Mouse (Mus musculus) CH12.LX (cell line): Measurements from ENCODE around the gene Rad1. TPM values are rescaled to one million over a fixed set of nuclear protein-coding genes. Genes with fewer than 3 reads are reported as not detected.

Experiments
- DNase-seq: peaks from one replicate; pipeline ENCODE4 v3.0.0-alpha.2; 2013; ENCODE audit errors: extremely low read depth
- H3K27ac ChIP-seq: 2 replicates; pipeline ENCODE4 v1.5.1; 2012; ENCODE audit warnings: low read depth, mild to moderate bottlenecking, control low read depth, moderate library complexity; ENCODE audit not compliant: insufficient read depth
- H3K27me3 ChIP-seq: replicated peaks from 2 replicates; pipeline ENCODE3; 2012; ENCODE audit warnings: inconsistent platforms
- H3K36me3 ChIP-seq, 2 experiments: replicated peaks in 1 of 2; 2 replicates each; pipeline versions ENCODE3 to v1.6.1; 2012; ENCODE audit warnings: inconsistent platforms in 1 of 2, low read length in 1 of 2, mild to moderate bottlenecking in 1 of 2, mixed read lengths in 1 of 2, moderate library complexity in 1 of 2; ENCODE audit not compliant: control insufficient read depth in 1 of 2, insufficient read depth in 1 of 2
- H3K4me1 ChIP-seq, 2 experiments: 2 replicates each; pipeline ENCODE4 v1.6.1; 2012; ENCODE audit warnings: inconsistent platforms in 1 of 2, moderate library complexity in 1 of 2; ENCODE audit not compliant: insufficient read depth in 2 of 2, control insufficient read depth in 1 of 2
- H3K4me2 ChIP-seq: 2 replicates; pipeline ENCODE4 v1.6.1; 2012; ENCODE audit warnings: low read depth, mild to moderate bottlenecking, control low read depth; ENCODE audit not compliant: poor library complexity, insufficient read depth, severe bottlenecking
- H3K4me3 ChIP-seq, 3 experiments: fragments of 150-350 bp in 1 of 3; sonication (generic) in 1 of 3; replicated peaks in 1 of 3; 2 replicates each; pipeline versions ENCODE3 to v1.5.1; 2011 to 2012; ENCODE audit warnings: low read depth in 2 of 3, low read length in 2 of 3, mild to moderate bottlenecking in 2 of 3, moderate library complexity in 2 of 3, control low read depth in 1 of 3, improper control_type of control experiment in 1 of 3, inconsistent platforms in 1 of 3, mixed read lengths in 1 of 3; ENCODE audit not compliant: poor library complexity in 1 of 3
- H3K79me2 ChIP-seq: replicated peaks from 2 replicates; pipeline ENCODE4 v1.6.1; 2012; ENCODE audit warnings: mild to moderate bottlenecking, moderate library complexity; ENCODE audit not compliant: control insufficient read depth, poor library complexity, insufficient read depth, severe bottlenecking; ENCODE audit errors: extremely low read depth
- H3K9ac ChIP-seq: 2 replicates; pipeline ENCODE4 v1.6.1; 2012; ENCODE audit warnings: low read depth, mild to moderate bottlenecking, control low read depth, moderate library complexity; ENCODE audit not compliant: insufficient read depth
- H3K9me3 ChIP-seq: replicated peaks from 2 replicates; pipeline ENCODE3; 2012; ENCODE audit warnings: low read length, inconsistent platforms, mixed read lengths
- BHLHE40 ChIP-seq: IDR thresholded peaks from 2 replicates; pipeline ENCODE4 v1.6.1; 2011; ENCODE audit warnings: mild to moderate bottlenecking, low read depth, low read length, improper control_type of control experiment
- CHD2 ChIP-seq: IDR thresholded peaks from 2 replicates; pipeline ENCODE4 v1.6.1; 2011; ENCODE audit warnings: low read length, improper control_type of control experiment
- CTCF ChIP-seq, 2 experiments: IDR thresholded peaks in 1 of 2; conservative IDR thresholded peaks in 1 of 2; 2 replicates each; pipeline ENCODE4 v1.5.1; 2011 to 2012; ENCODE audit warnings: low read depth in 2 of 2, low read length in 2 of 2, improper control_type of control experiment in 1 of 2, inconsistent platforms in 1 of 2, mild to moderate bottlenecking in 1 of 2, moderate library complexity in 1 of 2
- E2F4 ChIP-seq: IDR thresholded peaks from 2 replicates; pipeline ENCODE4 v1.6.1; 2011; ENCODE audit warnings: low read depth, low read length, improper control_type of control experiment; ENCODE audit not compliant: insufficient replicate concordance
- ELF1 ChIP-seq: IDR thresholded peaks from 2 replicates; pipeline ENCODE4 v1.6.1; 2014; ENCODE audit warnings: low read depth, mild to moderate bottlenecking, inconsistent platforms, low read length, improper control_type of control experiment
- EP300 ChIP-seq: IDR thresholded peaks from 2 replicates; pipeline ENCODE4 v1.6.1; 2011; ENCODE audit warnings: low read length, improper control_type of control experiment
- HCFC1 ChIP-seq: IDR thresholded peaks from 2 replicates; pipeline ENCODE4 v1.6.1; 2012; ENCODE audit warnings: low read depth, mild to moderate bottlenecking, inconsistent platforms, low read length, improper control_type of control experiment
- KAT2A ChIP-seq: IDR thresholded peaks from 2 replicates; pipeline ENCODE4 v1.6.1; 2012; ENCODE audit warnings: low read length, improper control_type of control experiment, inconsistent platforms; ENCODE audit not compliant: insufficient replicate concordance
- MAFK ChIP-seq: IDR thresholded peaks from 2 replicates; pipeline ENCODE4 v1.6.1; 2011; ENCODE audit warnings: low read length, improper control_type of control experiment; ENCODE audit not compliant: insufficient replicate concordance
- MAZ ChIP-seq: IDR thresholded peaks from 2 replicates; pipeline ENCODE4 v1.6.1; 2012; ENCODE audit warnings: low read depth, mild to moderate bottlenecking, inconsistent platforms, low read length, improper control_type of control experiment, moderate library complexity
- MEF2A ChIP-seq: IDR thresholded peaks from 2 replicates; pipeline ENCODE4 v1.6.1; 2014; ENCODE audit warnings: low read depth, mild to moderate bottlenecking, inconsistent platforms, low read length, improper control_type of control experiment, borderline replicate concordance
- MXI1 ChIP-seq: IDR thresholded peaks from 2 replicates; pipeline ENCODE4 v1.6.1; 2011; ENCODE audit warnings: mild to moderate bottlenecking, low read depth, low read length, improper control_type of control experiment
- MYC ChIP-seq: IDR thresholded peaks from 2 replicates; pipeline ENCODE4 v1.6.1; 2011; ENCODE audit warnings: low read depth, mild to moderate bottlenecking, improper control_type of control experiment, low read length
- NRF1 ChIP-seq: IDR thresholded peaks from 2 replicates; pipeline ENCODE4 v1.6.1; 2014; ENCODE audit warnings: low read depth, mild to moderate bottlenecking, inconsistent platforms, low read length, improper control_type of control experiment, moderate library complexity
- PAX5 ChIP-seq: IDR thresholded peaks from 2 replicates; pipeline ENCODE4 v1.6.1; 2012; ENCODE audit warnings: low read length, inconsistent platforms, mixed read lengths
- POLR2A ChIP-seq: IDR thresholded peaks from 2 replicates; pipeline ENCODE4 v1.6.1; 2011; ENCODE audit warnings: low read depth, mild to moderate bottlenecking, improper control_type of control experiment, low read length
- TCF12 ChIP-seq: IDR thresholded peaks from 2 replicates; pipeline ENCODE4 v1.6.1; 2014; ENCODE audit warnings: low read depth, mild to moderate bottlenecking, inconsistent platforms, low read length, improper control_type of control experiment
- USF1 ChIP-seq: IDR thresholded peaks from 2 replicates; pipeline ENCODE4 v1.6.1; 2014; ENCODE audit warnings: low read depth, mild to moderate bottlenecking, inconsistent platforms, low read length, improper control_type of control experiment
- ZNF384 ChIP-seq: IDR thresholded peaks from 2 replicates; pipeline ENCODE4 v1.6.1; 2012; ENCODE audit warnings: low read depth, low read length, improper control_type of control experiment, inconsistent platforms
- dilution Hi-C: fragments of 300-500 bp; cut with MboI; formaldehyde crosslinking; loops from 2 replicates; pipeline ENCODE4 v1.14.3; 2020; ENCODE audit warnings: low sequenced_read_pairs; ENCODE audit not compliant: extremely low pct_unique_long_range_greater_than_20kb, extremely low pct_ligation_motif_present
- in situ Hi-C: fragments of 300-500 bp; cut with MboI; formaldehyde crosslinking; loops from 3 replicates; pipeline ENCODE4 v1.14.3; 2019; ENCODE audit warnings: low sequenced_read_pairs, low pct_ligation_motif_present, low pct_unique_long_range_greater_than_20kb, mixed read lengths
- polyA plus RNA-seq: library from polyadenylated mRNA; unstranded; fragments of >175 nt; gene quantifications from 2 replicates; pipeline ENCODE4 v1.2.1, GENCODE M21; 2012; ENCODE audit warnings: low read depth; ENCODE audit not compliant: insufficient read length
- total RNA-seq, 2 experiments: library from RNA; depleted of rRNA; stranded (reverse); fragments of 300-350 nt in 1 of 2; fragments of >200 nt in 1 of 2; gene quantifications; 2 replicates each; pipeline ENCODE4 v1.2.3; 2012 to 2014

Rad1 gene
- total and polyA plus RNA-seq, 3 experiments: 34.0 to 92.8 (median 37.6) TPM

DNA sequence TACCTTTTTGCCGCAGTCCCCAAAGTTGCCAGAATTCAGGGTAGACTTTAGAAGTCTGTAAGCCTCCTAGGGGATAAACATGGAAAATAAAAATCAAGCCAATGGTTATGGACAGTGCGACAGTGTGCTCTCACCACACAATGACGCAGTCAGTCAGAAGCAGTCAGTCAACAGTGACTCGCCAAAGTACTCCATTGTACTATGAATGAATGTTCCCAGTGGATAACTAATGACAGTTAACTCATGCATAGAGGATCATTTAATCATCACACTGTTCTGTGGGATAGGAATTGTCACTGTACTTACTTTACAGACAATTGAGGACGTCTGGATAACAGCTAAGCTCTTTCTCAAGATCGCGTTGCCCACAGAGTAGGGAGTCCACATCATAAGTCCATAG, 29.3 kb downstream of the Rad1 start:
- H3K9ac ChIP-seq: no peak overlapping the region
- DNase-seq: no peak
- in situ Hi-C loops (no loop called here), dilution Hi-C loops (no loop called here)
- H3K9me3 ChIP-seq: no peaks in the 10 kb centered on the region
- H3K27ac ChIP-seq: no peak overlapping the region
- no peaks in the 10 kb centered on the region for H3K27me3 ChIP-seq
- no peaks in the 10 kb centered on the region for H3K79me2 ChIP-seq
- TF ChIP-seq KAT2A (no peak), MXI1 (no peak), POLR2A (no peak), MEF2A (no peak), BHLHE40 (no peak), ELF1 (no peak), MAZ (no peak), CTCF (conservative IDR thresholded peaks at IDR 0.05 in 1 of 2, IDR thresholded peaks at IDR 0.05 in 1 of 2; ENCODE audit: low read depth in 2 of 2, low read length in 2 of 2) (no peak), EP300 (no peak), PAX5 (no peak), USF1 (no peak), CHD2 (no peak), E2F4 (no peak), TCF12 (no peak)
- H3K4me1 ChIP-seq: no peaks in the 10 kb centered on the region
- H3K4me3 ChIP-seq: no peak overlapping the region
- H3K4me2 ChIP-seq: no peak overlapping the region
- no peaks in the 10 kb centered on the region for H3K36me3 ChIP-seq

DNA sequence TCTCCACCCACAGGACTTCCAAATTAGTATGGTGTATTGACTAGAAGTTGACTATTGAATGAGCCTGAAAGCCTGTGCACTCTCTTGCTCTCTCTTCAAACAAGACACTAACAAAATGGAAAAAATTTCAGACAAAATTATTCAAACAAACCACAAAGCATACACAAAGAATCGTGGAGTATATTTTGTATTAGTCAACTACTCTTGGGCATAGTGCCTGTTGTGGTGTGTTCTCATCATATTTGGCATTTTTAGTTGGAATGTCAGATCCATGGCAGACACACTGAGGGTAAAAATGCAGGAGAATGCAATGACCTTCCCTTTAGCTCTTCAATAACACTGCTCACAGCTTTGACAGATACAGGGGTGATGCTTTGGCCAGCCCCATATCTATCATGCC, 40.1 kb downstream of the Rad1 start:
- in situ Hi-C loops: no loop called here
- TF ChIP-seq NRF1 (no peak), MAZ (no peak), MAFK (no peak), MEF2A (no peak), HCFC1 (no peak), MYC (no peak), ZNF384 (no peak), MXI1 (no peak)
- Histone ChIP-seq H3K9ac (no peak overlapping the region), H3K4me3 (no peak overlapping the region), H3K79me2 (no peaks in the 10 kb centered on the region), H3K9me3 (no peaks in the 10 kb centered on the region), H3K4me1 (no peaks in the 10 kb centered on the region), H3K36me3 (no peaks in the 10 kb centered on the region), H3K4me2 (no peak overlapping the region), H3K27me3 (no peaks in the 10 kb centered on the region), H3K27ac (no peak overlapping the region)
- dilution Hi-C loops: no loop called here
- DNase-seq: no peak
